Mouse (Mus musculus): Measurements from ENCODE around the gene Abca2.

DNA sequence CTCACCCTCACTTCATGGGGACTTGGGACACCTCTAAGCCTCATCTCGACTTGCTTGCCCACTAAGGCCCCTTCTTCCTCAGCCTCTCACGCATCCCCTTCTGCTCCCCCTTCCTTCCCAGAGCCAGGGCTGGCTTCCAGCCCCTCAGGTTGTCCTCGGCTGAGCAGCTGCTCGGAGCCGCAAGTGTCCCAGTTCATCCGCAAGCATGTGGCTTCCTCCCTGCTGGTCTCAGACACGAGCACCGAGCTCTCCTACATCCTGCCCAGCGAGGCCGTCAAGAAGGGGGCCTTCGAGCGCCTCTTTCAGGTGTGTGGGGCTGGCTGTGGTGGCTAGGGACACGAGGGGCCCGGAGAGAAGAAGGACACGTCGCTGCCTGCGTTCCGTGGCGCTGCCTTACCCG lies 12.6 kb downstream of the Abca2 start:
- TF ChIP-seq POLR2A (IDR thresholded peaks at IDR 0.05; ENCODE audit: low read depth, low read length): no peak
- no peak for TF ChIP-seq CTCF (conservative IDR thresholded peaks at IDR 0.05; ENCODE audit: insufficient read depth, insufficient read length, low read depth, low read length)

All from kidney, adult 2 months (tissue).